Mouse (Mus musculus): ENCODE results near the gene Trp53tg5. TPM values are rescaled to one million over a fixed set of nuclear protein-coding genes. Genes with fewer than 3 reads are reported as not detected.

Trp53tg5 gene
- polyA plus RNA-seq, 1 experiment from 2014 or later = not detected

DNA sequence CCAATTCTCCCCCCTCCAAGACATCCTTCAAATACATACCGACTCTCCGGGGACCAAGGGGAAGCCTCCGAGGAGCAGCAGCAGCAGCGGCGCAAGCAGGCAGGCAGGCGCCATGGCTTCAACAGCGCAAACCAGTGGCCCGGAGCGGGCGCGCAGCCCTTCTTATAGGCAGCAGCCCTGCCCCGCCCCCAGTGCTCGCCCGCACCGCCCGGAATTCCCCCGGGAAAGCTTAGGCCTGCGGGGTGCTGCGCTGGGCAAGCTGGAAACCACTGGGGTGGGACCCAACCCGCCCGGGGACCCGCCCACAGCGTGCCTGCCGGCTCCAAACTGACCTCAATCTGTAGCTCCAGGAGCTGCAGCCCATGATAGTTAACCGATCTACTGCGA lies 30.5 kb downstream of the Trp53tg5 start:
- peak; percentile 31; the same call in 1 of the 2 replicates for TF ChIP-seq EP300 (IDR thresholded peaks at IDR 0.05)
- peak; percentile 48 for TF ChIP-seq CTCF (IDR thresholded peaks at IDR 0.05)
- Histone ChIP-seq H3K4me1 (ENCODE audit: insufficient read depth, low read depth, low read length) (peaks cover 14% of the 10 kb centered on the region; the same call in 1 of the 2 replicates), H3K4me2 (replicated peaks; ENCODE audit: low read depth, low read length) (peak overlapping the region; percentile 72), H3K36me3 (ENCODE audit: insufficient read depth, low read length) (no peaks in the 10 kb centered on the region), H3K9ac (replicated peaks; ENCODE audit: low read depth) (peak overlapping the region; percentile 94), H3K4me3 (ENCODE audit: low read depth, low read length) (peak overlapping the region; percentile 77), H3K27ac (ENCODE audit: low read length) (peak overlapping the region; percentile 95), H3K27me3 (replicated peaks; ENCODE audit: insufficient read depth, low read length) (no peaks in the 10 kb centered on the region), H3K9me3 (ENCODE audit: low read length) (no peaks in the 10 kb centered on the region)
- under 1% methylated on average over 25 of the region's 26 CpGs for WGBS
- DNase-seq (ENCODE audit: low spot score) (peak; percentile 92), ATAC-seq (peak; percentile 93)

DNA sequence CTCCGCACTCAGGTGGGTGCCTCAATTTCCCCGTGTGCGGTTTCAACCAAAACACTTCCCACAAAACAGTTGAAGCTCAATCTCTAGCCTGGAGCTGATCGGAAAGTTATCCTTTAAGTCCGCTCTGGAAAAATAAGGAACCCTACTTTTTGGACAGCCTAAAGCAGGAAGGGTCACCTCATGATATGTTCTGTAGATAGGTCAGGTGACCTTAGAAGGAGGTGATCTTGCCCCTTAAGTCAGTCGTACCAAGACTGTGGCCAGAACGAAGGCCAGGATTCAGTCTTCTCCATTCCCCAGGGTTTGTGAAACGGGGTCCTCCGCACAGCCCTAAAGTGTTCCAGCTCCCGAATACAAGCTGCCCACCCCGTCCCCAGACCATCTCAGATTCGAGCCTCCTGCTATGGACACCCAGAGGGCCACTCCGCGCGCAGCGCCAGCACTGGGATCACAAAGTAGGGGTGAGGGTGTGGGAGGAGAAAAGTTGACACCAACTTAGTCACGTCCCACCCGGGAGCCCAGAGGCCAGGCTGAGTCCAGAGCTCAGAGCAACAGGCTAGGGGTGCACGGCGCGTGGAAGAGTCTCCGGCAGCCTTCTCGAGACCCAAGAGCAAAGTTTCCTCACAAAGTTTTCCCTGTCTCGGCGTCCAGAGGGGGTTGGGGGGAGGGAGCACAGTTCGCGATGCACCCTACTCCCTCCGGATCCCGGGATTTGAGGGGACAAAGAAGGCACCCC lies 31.0 kb downstream of the Trp53tg5 start:
- Histone ChIP-seq H3K36me3 (ENCODE audit: insufficient read depth, low read length) (no peaks in the 10 kb centered on the region), H3K4me3 (ENCODE audit: low read depth, low read length) (peak overlapping the region; percentile 77), H3K4me2 (replicated peaks; ENCODE audit: low read depth, low read length) (peak overlapping the region; percentile 72), H3K4me1 (ENCODE audit: insufficient read depth, low read depth, low read length) (peaks cover 17% of the 10 kb centered on the region; the same call in 1 of the 2 replicates), H3K27me3 (replicated peaks; ENCODE audit: insufficient read depth, low read length) (no peaks in the 10 kb centered on the region), H3K9ac (replicated peaks; ENCODE audit: low read depth) (peak overlapping the region; percentile 94), H3K27ac (ENCODE audit: low read length) (peak overlapping the region; percentile 95), H3K9me3 (ENCODE audit: low read length) (no peaks in the 10 kb centered on the region)
- TF ChIP-seq CTCF (IDR thresholded peaks at IDR 0.05) (no peak), EP300 (IDR thresholded peaks at IDR 0.05) (no peak)
- DNase-seq (ENCODE audit: low spot score) (peak; percentile 68), ATAC-seq (peak; percentile 52)
- 3% methylated on average over 29 of the region's 29 CpGs for WGBS

DNA sequence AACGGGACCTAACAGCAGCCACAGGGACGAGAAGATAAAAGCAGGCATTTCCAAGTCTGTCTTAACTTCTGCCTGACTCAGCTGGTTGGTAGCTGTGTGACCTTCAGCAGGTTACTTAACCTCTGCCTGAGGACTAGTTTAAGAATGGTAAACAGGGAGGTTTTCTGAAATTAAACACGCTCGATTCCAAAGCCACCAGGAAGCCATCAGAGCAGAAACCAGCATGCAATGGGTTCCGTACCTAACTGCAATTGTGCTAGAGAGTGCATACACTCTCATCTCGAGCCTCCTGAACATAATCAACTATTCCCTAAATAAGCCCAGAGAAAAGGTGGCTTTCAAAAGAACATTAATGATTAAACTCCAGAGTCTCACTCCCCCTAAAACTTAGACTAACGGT lies 31.8 kb downstream of the Trp53tg5 start:
- Histone ChIP-seq H3K9ac (replicated peaks; ENCODE audit: low read depth) (peak overlapping the region; percentile 94), H3K27me3 (replicated peaks; ENCODE audit: insufficient read depth, low read length) (no peaks in the 10 kb centered on the region), H3K9me3 (ENCODE audit: low read length) (no peaks in the 10 kb centered on the region), H3K4me3 (ENCODE audit: low read depth, low read length) (peak overlapping the region; percentile 77), H3K36me3 (ENCODE audit: insufficient read depth, low read length) (no peaks in the 10 kb centered on the region), H3K4me1 (ENCODE audit: insufficient read depth, low read depth, low read length) (peaks cover 23% of the 10 kb centered on the region; the same call in 1 of the 2 replicates), H3K4me2 (replicated peaks; ENCODE audit: low read depth, low read length) (peak overlapping the region; percentile 72), H3K27ac (ENCODE audit: low read length) (peak overlapping the region; percentile 95)
- DNase-seq (ENCODE audit: low spot score) = no peak
- TF ChIP-seq EP300 (IDR thresholded peaks at IDR 0.05) (no peak), CTCF (IDR thresholded peaks at IDR 0.05) (no peak)
- no peak for ATAC-seq
- WGBS = 29% methylated on average over 7 of the region's 7 CpGs

DNA sequence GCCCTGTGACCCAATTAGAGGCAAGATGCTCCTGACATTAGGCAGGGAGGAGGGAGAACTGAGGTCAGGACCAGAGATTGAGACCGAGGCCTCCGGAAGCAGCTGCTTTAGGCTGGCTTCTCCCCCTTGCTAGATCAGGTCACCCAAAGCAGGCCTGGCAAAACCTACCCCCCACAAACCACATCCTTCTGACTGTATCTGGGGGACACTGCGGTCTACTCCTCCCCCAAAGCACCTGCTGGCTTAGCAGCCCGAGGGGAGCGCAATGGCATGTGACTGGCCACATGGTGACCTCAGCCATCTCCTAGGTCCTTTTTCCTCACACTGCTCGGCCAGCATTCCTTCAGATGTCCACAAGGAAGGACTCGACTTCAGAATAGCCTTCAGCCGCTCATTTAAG lies 32.4 kb downstream of the Trp53tg5 start:
- Histone ChIP-seq H3K9me3 (ENCODE audit: low read length) (no peaks in the 10 kb centered on the region), H3K4me3 (ENCODE audit: low read depth, low read length) (peak overlapping the region; percentile 77), H3K27me3 (replicated peaks; ENCODE audit: insufficient read depth, low read length) (no peaks in the 10 kb centered on the region), H3K36me3 (ENCODE audit: insufficient read depth, low read length) (no peaks in the 10 kb centered on the region), H3K27ac (ENCODE audit: low read length) (peak overlapping the region; percentile 95), H3K4me2 (replicated peaks; ENCODE audit: low read depth, low read length) (peak overlapping the region; percentile 72), H3K9ac (replicated peaks; ENCODE audit: low read depth) (peak overlapping the region; percentile 94), H3K4me1 (ENCODE audit: insufficient read depth, low read depth, low read length) (peaks cover 29% of the 10 kb centered on the region)
- TF ChIP-seq EP300 (IDR thresholded peaks at IDR 0.05) (no peak), CTCF (IDR thresholded peaks at IDR 0.05) (no peak)
- DNase-seq (ENCODE audit: low spot score) (no peak), ATAC-seq (no peak)
- WGBS = 43% methylated on average over 8 of the region's 8 CpGs

DNA sequence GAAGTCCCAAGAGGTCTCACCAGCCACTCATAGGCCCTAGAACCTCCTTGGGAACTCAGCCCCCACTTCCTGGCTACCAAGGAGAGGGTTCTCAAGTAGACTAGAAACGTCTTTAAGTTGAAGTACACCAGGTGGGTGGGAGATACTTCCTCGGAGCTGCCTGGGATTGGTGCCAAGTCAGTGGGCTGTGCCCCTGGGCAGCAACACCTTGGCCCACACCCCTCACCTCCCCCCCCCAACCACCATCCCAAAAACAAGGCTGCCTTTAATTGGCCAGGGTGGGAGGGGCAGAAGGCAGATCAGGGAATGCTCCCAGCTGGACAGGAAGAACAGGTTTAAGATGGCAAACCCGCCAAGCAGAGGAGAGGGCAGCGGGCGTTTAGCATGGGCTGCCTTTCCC lies 33.2 kb downstream of the Trp53tg5 start:
- H3K4me3 ChIP-seq (ENCODE audit: low read depth, low read length) = peak overlapping the region; percentile 77; the same call in 1 of the 2 replicates
- TF ChIP-seq CTCF (IDR thresholded peaks at IDR 0.05) = no peak
- TF ChIP-seq EP300 (IDR thresholded peaks at IDR 0.05) = peak; percentile 74; the same call in 1 of the 2 replicates
- 0 out of 2 replicates have a peak overlapping the region, but pooled peaks have one; percentile 3 for H3K27ac ChIP-seq (ENCODE audit: low read length)
- H3K9me3 ChIP-seq (ENCODE audit: low read length) = no peaks in the 10 kb centered on the region
- H3K36me3 ChIP-seq (ENCODE audit: insufficient read depth, low read length) = no peaks in the 10 kb centered on the region
- peak; percentile 51 for ATAC-seq
- WGBS = 51% methylated on average over 5 of the region's 5 CpGs
- no peaks in the 10 kb centered on the region for H3K27me3 ChIP-seq (replicated peaks; ENCODE audit: insufficient read depth, low read length)
- no peak overlapping the region for H3K9ac ChIP-seq (replicated peaks; ENCODE audit: low read depth)
- DNase-seq (ENCODE audit: low spot score) = peak; percentile 84
- peaks cover 36% of the 10 kb centered on the region for H3K4me1 ChIP-seq (ENCODE audit: insufficient read depth, low read depth, low read length)
- peak overlapping the region; percentile 72 for H3K4me2 ChIP-seq (replicated peaks; ENCODE audit: low read depth, low read length)

DNA sequence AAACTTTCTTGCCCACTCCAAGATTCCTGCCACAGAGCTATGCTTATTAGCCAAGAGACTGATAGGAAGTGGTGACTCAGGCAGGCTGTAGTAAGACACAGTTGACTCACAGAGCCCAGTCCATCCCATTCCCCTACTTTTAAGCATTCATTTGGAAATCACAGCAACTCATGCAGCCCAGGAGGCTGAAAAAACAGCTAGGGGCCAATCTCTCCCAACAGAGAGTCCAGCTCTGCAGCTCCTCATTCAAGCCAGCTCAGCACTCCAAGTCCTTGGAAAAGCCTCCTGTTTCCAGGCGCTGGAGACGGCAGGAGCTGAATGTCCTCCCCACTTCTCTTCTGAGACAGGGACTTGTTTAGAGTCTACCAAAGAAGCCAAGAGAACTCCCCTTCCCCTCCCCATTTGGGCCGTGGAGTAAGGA lies 34.5 kb downstream of the Trp53tg5 start:
- peaks cover 34% of the 10 kb centered on the region for H3K4me1 ChIP-seq (ENCODE audit: insufficient read depth, low read depth, low read length)
- H3K4me2 ChIP-seq (replicated peaks; ENCODE audit: low read depth, low read length) = peak overlapping the region; percentile 72; the same call in 1 of the 2 replicates
- ATAC-seq (no peak), DNase-seq (ENCODE audit: low spot score) (peak; percentile 78)
- H3K9me3 ChIP-seq (ENCODE audit: low read length) = no peaks in the 10 kb centered on the region
- H3K36me3 ChIP-seq (ENCODE audit: insufficient read depth, low read length) = no peaks in the 10 kb centered on the region
- H3K27me3 ChIP-seq (replicated peaks; ENCODE audit: insufficient read depth, low read length) = no peaks in the 10 kb centered on the region
- H3K4me3 ChIP-seq (ENCODE audit: low read depth, low read length) = no peak overlapping the region
- H3K9ac ChIP-seq (replicated peaks; ENCODE audit: low read depth) = no peak overlapping the region
- 34% methylated on average over 3 of the region's 3 CpGs for WGBS
- peak overlapping the region; percentile 17 for H3K27ac ChIP-seq (ENCODE audit: low read length)
- TF ChIP-seq CTCF (IDR thresholded peaks at IDR 0.05) (no peak), EP300 (IDR thresholded peaks at IDR 0.05) (no peak)

All from lung, postnatal 0 days (tissue).